Mouse (Mus musculus): ENCODE results near the gene Abca3.
"Not testable (repeated sequence)": the region's sequence is repeated elsewhere in the genome, so short reads cannot be mapped to it uniquely, and the experiment has no call there.

The Abca3 gene

DNA sequence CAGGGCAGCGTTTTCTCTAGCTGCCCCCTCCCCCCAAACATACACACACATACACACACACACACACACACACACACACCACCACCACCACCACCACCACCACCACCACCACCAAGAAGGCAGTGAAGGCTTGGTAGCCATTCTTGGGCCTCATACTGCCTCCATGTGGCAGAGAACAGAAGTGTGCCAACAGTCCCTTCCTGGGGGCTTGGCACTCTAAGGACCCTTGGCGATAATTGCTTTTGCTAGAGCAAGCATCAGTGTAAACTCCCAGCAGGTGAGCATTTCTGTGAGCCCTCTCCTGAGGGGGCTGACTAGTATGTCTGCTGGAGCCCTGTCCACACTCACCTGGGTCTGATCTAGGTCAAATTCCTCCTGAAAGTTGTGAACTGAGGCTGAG is 89.4 kb downstream of the Abca3 start:
- no peak for DNase-seq (ENCODE audit: low spot score)

DNA sequence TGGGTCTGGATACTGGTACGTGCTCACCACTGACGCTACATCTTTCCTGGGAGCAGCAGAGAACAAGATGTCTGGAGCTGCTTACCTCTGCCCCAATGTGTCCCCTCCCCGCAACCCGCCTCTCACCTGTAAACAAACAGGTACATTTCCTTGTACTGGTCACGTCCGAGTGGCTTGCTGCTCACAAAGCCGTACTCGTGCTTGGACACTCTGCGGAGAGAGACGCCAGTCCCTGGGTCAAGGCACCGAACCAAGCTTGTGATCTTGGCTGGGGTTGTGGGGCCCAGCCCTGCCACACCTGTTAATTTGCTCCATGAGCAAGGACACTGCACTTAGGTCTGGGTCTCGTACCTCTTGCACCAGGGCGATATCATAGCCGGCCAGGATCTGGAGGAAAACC is 90.4 kb downstream of the Abca3 start:
- DNase-seq (ENCODE audit: low spot score) = peak; percentile 76

DNA sequence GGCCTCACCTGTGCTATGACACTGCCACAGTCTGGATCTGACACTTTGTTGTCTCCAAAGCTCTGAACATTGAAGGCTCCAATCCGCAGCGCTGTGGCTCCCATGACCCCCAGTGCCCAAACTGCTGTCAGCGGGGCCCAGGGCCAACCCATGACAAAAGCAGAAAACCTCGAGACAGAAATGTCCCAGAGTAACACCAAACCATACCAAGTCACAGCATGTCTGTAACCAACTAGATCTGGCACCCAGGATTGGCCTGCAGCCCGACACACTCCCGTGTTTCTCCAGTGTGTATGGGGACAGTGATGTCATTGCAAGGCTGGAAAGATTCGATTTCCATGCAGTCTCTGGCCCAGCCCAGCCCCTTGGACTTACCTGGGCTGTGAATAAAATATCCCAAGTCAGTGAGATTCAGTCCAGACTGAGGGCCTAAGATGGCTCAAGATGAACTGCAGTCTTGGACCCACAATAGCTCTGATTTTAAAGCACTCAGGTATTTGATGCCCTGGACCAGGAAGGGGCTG is 90.9 kb downstream of the Abca3 start, which contains the start of gene Dnase1l2:
Dnase1l2 (minus strand) TSS at position 474 of the 524 bp plus-strand sequence.
- peak; percentile 69 for DNase-seq (ENCODE audit: low spot score)

- peak; percentile 80 for DNase-seq (ENCODE audit: low spot score)
Observed at GRCm38 (mm10) chr17:24443409-24443808, 91.7 kb downstream of the Abca3 start.

- DNase-seq (ENCODE audit: low spot score) = no peak
Observed at GRCm38 (mm10) chr17:24446590-24446989, 94.8 kb downstream of the Abca3 start.

DNA sequence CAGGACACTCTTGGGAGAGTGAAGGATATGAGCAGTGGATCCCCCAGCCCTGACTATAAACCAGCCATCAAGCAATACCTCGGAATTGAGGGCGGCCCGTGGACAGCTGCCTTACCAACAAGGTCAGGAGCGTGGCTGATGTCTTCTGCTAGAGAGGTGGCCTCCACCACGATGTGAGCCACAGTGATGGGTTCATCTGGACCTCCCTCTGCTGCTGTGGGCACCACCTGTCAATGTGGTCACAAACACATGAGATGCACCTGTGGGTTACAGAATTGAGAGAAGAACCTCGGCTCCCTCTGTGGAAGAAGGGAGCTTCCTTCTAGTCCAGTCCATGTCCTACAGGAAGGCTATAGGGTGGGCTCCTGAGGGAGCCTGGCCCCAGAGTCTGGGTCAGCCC is 97.8 kb downstream of the Abca3 start:
- no peak for DNase-seq (ENCODE audit: low spot score)

GRCm38 (mm10) chr17:24451220-24451619 is 99.5 kb downstream of the Abca3 start:
- DNase-seq (ENCODE audit: low spot score) = no peak

- DNase-seq (ENCODE audit: low spot score) = no peak
Observed at GRCm38 (mm10) chr17:24453372-24453771, 101.6 kb downstream of the Abca3 start.

DNA sequence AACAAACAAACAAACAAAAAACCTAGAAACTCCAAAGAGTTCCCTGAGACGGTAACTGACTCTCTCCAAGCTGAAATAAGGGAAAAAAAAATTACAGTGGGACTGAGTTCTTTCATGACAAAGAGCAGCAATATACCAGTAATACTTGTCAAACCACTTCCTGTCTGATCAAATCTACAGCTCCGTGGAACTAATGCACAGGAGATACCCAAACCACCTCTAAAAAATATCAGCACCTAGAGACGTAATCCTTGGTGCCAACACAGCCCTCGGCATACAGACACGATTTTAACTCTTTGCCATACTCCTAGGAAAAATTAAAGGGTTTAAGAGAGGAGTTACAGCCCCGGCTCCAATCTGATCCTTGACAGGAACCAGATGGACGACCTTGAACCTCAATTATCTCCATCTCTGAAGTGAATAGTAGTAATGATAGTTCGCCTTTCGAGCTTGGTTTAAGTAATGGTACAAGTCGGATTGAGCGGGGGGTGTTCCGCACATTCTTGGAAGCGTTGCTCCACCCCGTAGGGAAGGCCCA is 102.5 kb downstream of the Abca3 start:
- no peak for DNase-seq (ENCODE audit: low spot score)

- peak; percentile 100 for DNase-seq (ENCODE audit: low spot score)
Observed at GRCm38 (mm10) chr17:24454756-24455522, 103.2 kb downstream of the Abca3 start.

- DNase-seq (ENCODE audit: low spot score) = not testable (repeated sequence)
Observed at GRCm38 (mm10) chr17:24455523-24456206, 103.9 kb downstream of the Abca3 start.

Data from urinary bladder, postnatal 14 days (tissue).